Mouse (Mus musculus) thymus, adult 18-20 months (tissue): ENCODE measurements around the gene Unc5a.

Experiments
- DNase-seq, 2 experiments: peaks; one replicate each; pipeline ENCODE4 v3.0.0; 2022; ENCODE audit warnings: mixed read lengths in 2 of 2

Gene Unc5a

GRCm38 (mm10) chr13:55005691-55006414 lies 56.6 kb downstream of the Unc5a start:
- no peak for DNase-seq

DNA sequence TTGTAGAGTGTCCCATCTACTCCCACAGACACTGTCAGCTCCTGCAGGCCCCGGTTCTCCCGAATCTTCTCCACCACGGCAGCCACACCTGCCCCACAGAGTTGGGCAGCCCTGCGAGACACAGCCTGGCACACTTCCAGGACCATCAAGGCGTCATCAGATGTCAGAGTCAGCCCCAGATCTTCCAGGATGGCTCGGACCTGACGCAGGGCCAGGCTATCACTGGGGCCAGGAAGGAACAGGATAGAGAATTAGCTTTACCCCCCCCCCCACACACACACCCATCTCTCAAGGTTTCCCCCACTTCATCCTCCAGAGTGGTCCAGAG lies 57.2 kb downstream of the Unc5a start:
- DNase-seq = no peak

DNA sequence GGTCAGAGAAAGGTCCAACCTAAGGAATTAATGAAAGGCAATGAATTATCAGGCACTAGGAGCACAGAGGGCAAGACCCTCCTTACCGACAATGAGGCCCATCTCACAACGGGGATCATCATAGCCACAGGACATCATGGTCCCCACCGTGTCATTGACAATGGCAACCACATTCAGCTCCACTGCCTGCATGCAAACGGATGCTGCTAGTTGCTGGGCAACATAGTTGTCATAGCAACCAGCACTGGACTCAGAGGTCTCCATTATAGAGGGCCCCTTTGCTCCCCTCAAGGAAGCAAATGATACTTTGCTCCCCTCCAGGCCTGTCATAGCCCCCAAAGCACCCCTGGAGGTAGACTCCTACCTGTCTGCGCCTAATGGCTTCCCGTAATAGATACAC lies 59.4 kb downstream of the Unc5a start:
- DNase-seq = no peak

DNA sequence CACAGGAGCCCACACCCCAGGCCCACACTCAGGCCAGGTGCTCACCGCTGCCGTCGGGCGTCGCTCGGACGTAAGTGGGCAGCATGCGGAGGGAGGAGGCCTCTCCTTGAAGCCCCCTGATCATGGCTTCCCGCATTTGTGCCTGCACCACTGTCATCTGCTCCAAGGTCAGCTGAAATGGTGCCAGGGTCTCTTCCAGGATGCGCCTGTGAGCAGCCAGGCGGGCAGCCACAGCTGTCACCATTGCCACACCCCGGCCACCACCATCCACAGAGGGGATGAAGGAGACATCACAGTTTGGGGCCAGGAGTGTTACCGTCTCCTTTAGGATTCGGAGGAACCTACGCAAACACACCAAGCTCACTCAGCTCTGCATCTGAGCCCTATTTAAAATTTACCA lies 61.9 kb downstream of the Unc5a start:
- no peak for DNase-seq

GRCm38 (mm10) chr13:55011981-55012478 lies 62.8 kb downstream of the Unc5a start:
- no peak for DNase-seq

- DNase-seq = no peak
Measured at GRCm38 (mm10) chr13:55013702-55014344, 64.6 kb downstream of the Unc5a start.

DNA sequence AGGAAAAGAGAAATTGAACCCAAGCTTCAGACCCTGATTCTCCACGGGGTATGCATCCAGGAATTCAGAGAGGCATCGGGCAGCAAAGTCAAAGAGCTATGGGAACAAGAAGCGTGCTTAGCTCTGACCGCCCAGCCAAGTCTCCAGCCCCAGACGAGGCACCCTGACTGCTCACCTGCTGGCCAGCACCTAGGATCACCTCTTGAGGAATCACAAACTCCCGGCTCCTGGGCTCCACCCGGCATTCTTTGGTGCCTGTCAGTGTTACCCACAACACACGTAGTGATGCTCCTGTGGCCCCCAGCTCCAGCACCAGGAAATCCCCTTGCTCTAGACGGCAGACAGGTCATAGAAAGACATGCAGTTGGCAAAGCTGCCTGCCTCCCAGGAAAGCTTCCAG lies 65.2 kb downstream of the Unc5a start:
- DNase-seq = no peak

DNA sequence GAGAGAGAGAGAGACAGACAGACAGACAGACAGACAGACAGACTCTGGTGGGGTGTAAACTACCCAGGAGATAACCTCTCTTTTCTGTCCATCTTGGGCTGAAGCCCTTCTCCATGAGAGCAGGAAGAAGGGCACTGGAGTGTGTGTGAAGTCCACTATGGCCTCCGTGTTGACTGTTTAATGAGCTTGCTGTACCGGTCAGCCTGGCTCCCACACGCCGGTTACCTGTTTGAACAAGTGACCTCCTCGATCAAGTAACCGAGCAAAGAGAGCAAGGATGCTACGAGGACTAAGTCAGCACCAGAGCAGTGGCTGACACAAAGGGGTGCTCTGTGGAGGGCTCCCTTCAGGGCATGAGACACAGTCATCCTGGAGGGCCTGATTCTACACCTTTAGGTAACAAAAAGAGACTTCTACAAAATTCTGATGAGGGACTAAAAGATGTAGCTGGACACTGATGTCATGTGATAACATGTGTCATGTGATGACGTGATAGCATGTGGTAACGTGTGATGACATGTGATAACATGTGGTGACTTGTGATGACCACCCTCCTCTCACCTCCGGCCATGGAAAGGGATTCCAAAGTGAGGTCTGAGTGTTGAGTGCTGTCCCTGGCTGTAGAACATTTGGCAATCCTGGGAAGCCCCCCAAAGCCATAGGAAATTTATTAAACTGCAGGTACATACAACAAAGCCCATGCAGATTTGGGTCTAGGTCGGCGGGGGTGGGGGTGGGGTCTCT lies 68.1 kb downstream of the Unc5a start:
- no peak for DNase-seq

DNA sequence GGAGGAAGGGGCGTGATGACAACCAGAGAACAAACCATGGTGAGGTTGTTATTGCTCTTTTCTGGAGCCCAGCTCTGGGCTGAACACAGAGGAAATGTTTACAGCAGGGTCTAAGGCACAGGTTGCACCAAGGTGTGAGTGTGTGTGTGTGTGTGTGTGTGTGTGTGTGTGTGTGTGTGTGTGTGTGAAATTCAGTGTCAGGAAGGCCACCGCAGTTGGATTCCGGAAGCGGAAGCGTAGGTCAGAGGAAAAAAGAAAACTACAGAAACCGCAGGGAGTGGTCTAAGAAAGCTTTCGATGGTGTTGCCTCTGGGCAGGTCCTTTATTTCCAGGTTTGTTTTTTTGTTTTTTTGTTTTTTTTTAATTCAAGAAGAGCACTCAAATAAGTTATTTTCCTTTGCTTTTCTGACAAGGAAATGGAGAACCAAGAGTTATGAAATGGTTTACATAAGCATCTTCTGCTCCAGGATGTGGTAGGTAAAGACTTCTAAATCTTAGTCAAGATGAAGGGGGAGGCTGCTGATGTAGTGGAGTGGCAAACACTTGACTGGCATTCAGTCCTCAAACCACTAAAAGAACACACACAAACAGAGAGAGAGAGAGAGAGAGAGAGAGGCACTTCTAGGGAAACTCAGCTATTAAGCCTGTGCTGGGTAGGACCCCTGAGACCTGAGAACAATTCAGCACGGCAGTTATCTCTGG lies 68.8 kb downstream of the Unc5a start:
- peak in 1 of 2 experiments; percentile 41 for DNase-seq

DNA sequence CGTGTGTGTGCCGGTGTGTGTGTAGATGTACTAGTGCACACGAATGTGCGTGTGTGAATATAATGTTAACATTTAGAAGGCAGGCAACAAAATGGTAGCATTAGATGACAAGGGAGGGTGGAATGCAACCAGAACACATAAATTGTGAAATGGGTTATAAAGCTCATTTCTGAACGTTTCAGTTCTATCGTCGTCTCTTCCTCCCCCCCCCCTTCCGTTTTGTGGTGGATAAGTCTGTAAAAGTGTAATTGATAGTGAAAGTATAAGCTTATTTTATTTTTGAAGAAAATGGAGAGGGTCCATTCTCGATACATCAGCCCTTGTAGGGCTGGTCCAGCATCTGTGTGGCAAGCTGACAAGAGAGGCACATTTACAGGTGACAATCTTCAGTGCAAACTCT lies 69.5 kb downstream of the Unc5a start:
- no peak for DNase-seq

DNA sequence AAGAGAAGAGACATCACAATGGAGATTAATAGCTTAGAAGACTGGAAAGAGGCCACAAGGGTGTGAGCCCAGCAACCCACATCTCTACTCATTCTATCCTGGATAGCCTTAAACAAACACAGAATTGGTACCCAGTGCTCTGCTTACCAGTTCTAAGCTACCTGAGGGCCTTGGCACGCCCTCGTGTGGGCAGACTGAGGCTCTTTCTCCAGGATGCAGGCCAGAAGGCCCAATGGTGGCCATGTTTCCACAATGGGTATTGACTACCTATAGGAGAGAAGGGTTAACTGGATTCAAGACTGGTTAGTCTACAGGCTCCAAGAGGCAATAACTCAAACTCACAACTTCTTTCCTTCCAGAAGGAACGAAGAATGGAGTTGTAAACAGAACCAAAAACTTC lies 70.0 kb downstream of the Unc5a start:
- DNase-seq = no peak

DNA sequence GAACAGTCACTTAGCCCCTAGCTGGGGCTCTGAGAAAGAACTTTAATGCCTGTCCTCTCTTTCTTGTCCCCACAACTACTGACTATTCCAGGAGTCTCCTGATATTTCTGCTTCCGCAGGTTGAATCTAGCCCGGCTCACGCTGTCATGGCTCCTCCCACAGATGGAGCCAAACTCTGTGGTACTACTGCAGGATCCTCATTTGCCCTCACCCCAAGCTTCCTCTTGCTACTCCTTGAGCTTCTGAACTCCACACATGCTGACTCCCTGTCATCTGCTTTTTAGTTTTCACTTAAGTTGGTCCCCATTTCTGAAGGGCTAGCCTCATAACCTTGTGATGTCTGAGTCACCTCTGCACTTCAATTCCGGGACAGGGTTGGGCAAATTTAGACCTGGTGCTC lies 70.8 kb downstream of the Unc5a start:
- no peak for DNase-seq

GRCm38 (mm10) chr13:55021194-55021779 lies 72.1 kb downstream of the Unc5a start, which contains the start of gene Hk3:
Hk3 (minus strand) TSS chr13:55021385.
- no peak for DNase-seq

GRCm38 (mm10) chr13:55022256-55022655 lies 73.0 kb downstream of the Unc5a start:
- DNase-seq = no peak

DNA sequence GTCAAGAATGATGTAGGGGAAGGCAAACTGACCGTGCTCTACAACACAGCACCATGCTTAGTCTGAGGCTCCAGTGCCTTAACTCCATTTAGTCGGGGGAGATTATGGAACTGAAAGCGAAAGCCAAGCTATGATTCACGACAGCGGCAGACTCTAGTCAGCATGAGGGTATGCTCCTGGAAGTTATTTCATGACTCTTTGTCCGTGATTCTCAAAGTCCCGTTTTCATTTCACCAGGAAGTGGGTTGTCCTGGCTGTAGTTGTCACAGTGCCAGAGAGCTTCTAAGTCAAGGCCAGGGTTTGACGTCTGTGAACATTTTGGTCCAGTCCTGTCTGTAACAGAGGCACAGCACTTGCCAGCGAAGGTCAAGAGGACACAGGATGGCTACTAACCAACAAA lies 73.5 kb downstream of the Unc5a start:
- no peak for DNase-seq

DNA sequence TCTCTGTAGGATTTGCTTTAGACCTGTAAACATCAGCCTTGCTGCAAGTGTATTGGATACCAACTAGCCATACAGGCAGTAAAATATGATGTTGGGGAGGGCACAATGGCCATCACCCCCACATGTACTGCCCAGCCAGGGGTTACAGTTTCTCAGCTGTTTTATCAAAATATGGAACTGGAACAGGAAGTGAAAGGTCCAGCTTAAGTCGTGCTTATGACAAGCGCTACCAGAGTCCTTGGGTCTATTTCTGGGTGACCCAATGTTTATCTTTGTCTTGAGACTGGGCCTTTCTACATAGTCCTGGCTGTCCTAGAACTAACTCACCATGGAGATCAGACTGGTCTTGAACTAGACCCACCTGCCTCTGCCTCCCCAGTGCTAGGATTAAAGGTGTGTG lies 75.0 kb downstream of the Unc5a start:
- no peak for DNase-seq

GRCm38 (mm10) chr13:55040016-55040415 lies 90.8 kb downstream of the Unc5a start:
- no peak for DNase-seq

- DNase-seq = no peak
Measured at GRCm38 (mm10) chr13:55047706-55048105, 98.5 kb downstream of the Unc5a start.
